Mouse (Mus musculus) heart, embryonic 13.5 days (tissue): ENCODE data around the gene Fadd. TPM values are rescaled to one million over a fixed set of nuclear protein-coding genes. Genes with fewer than 3 reads are reported as not detected.

Experiments used
- ATAC-seq: fragments of 200-750 bp; cut with Nextera tagmentation; 2 replicates; pipeline ENCODE4 v1.8.0; 2017; ENCODE audit warnings: moderate TSS enrichment; ENCODE audit not compliant: insufficient number of reproducible peaks, low FRiP score, low TSS enrichment; ENCODE audit errors: extremely low read depth
- H3K27ac ChIP-seq: fragments of 300-500 bp; sonication (generic); replicated peaks from 2 replicates; pipeline ENCODE4 v1.5.1; 2015; ENCODE audit warnings: moderate library complexity, mild to moderate bottlenecking, inconsistent platforms
- H3K27me3 ChIP-seq: fragments of 300-500 bp; sonication (generic); replicated peaks from 2 replicates; pipeline ENCODE4 v1.6.1; 2015; ENCODE audit warnings: mild to moderate bottlenecking, inconsistent platforms
- H3K36me3 ChIP-seq: fragments of 300-500 bp; sonication (generic); 2 replicates; pipeline ENCODE4 v1.6.1; 2015; ENCODE audit warnings: mild to moderate bottlenecking, inconsistent platforms
- H3K4me1 ChIP-seq: fragments of 300-500 bp; sonication (generic); 2 replicates; pipeline ENCODE4 v1.6.1; 2015; ENCODE audit warnings: inconsistent platforms
- H3K4me2 ChIP-seq: fragments of 300-500 bp; sonication (generic); 2 replicates; pipeline ENCODE4 v1.6.1; 2015; ENCODE audit warnings: inconsistent platforms, mild to moderate bottlenecking, moderate library complexity
- H3K4me3 ChIP-seq: fragments of 300-500 bp; sonication (generic); 2 replicates; pipeline ENCODE4 v1.5.1; 2015; ENCODE audit warnings: moderate library complexity, mild to moderate bottlenecking, inconsistent platforms
- H3K9ac ChIP-seq: fragments of 300-500 bp; sonication (generic); 2 replicates; pipeline ENCODE4 v1.6.1; 2015; ENCODE audit warnings: inconsistent platforms, mild to moderate bottlenecking, moderate library complexity
- H3K9me3 ChIP-seq: fragments of 300-500 bp; sonication (generic); 2 replicates; pipeline ENCODE4 v1.6.1; 2016; ENCODE audit warnings: inconsistent platforms
- WGBS: fragments of 180-500 bp; shearing (Covaris S2); methylation state at CpG from one replicate; pipeline ENCODE4 v1.1.7; 2015; ENCODE audit warnings: mixed read lengths; 5-methylcytosine and 5-hydroxymethylcytosine counted together
- polyA plus RNA-seq: library from polyadenylated mRNA; unstranded; fragments of >200 nt; fragmentation: Nextera tagmentation; extraction: Ambion mirVana; gene quantifications from 2 replicates; pipeline ENCODE4 v1.2.1, GENCODE M21; 2015

The Fadd gene
- polyA plus RNA-seq = 12.1 and 12.5 TPM in 2 replicates

- Histone ChIP-seq H3K9ac (peak within 1 kb of the TSS; percentile 91), H3K27me3 (peaks cover 14% of the 10 kb centered on the region; the same call in 1 of the 2 replicates), H3K4me1 (peaks cover 30% of the 10 kb centered on the region), H3K36me3 (peaks cover 19% of the 10 kb centered on the region), H3K9me3 (no peaks in the 10 kb centered on the region), H3K4me3 (peak within 1 kb of the TSS; percentile 92), H3K4me2 (peak within 1 kb of the TSS; percentile 87), H3K27ac (peak within 1 kb of the TSS; percentile 96)
- ATAC-seq = peak; percentile 45; the same call in 1 of the 2 replicates
- 1% methylated on average over 34 of the region's 34 CpGs for WGBS
Measured at GRCm38 (mm10) chr7:144582284-144582980, at the start of gene Fadd. Gene Fadd, minus strand, starts transcription at chr7:144582463.

- H3K27ac ChIP-seq = no peak overlapping the region
- no peak overlapping the region for H3K4me3 ChIP-seq
- H3K36me3 ChIP-seq = no peaks in the 10 kb centered on the region
- H3K9ac ChIP-seq = no peak overlapping the region
- no peak for ATAC-seq
- no peaks in the 10 kb centered on the region for H3K9me3 ChIP-seq
- H3K27me3 ChIP-seq = peaks cover 4% of the 10 kb centered on the region
- no peak overlapping the region for H3K4me2 ChIP-seq
- peaks cover 22% of the 10 kb centered on the region for H3K4me1 ChIP-seq
- WGBS = 70% methylated on average over 3 of the region's 3 CpGs
Measured at GRCm38 (mm10) chr7:144630622-144631021, 48.4 kb upstream of the Fadd start.

- Histone ChIP-seq H3K4me3 (no peak overlapping the region), H3K27me3 (peaks cover 4% of the 10 kb centered on the region), H3K27ac (no peak overlapping the region), H3K36me3 (no peaks in the 10 kb centered on the region), H3K9me3 (no peaks in the 10 kb centered on the region), H3K4me1 (peaks cover 12% of the 10 kb centered on the region), H3K9ac (no peak overlapping the region), H3K4me2 (no peak overlapping the region)
- WGBS = 51% methylated on average over 3 of the region's 3 CpGs
- ATAC-seq = no peak
Measured at GRCm38 (mm10) chr7:144628334-144628915, 46.2 kb upstream of the Fadd start.

- ATAC-seq = no peak
Measured at GRCm38 (mm10) chr7:144627606-144628333, 45.5 kb upstream of the Fadd start.

GRCm38 (mm10) chr7:144626042-144626441 is 43.8 kb upstream of the Fadd start:
- Histone ChIP-seq H3K27me3 (peaks cover 4% of the 10 kb centered on the region), H3K9ac (no peak overlapping the region), H3K4me1 (peaks cover 12% of the 10 kb centered on the region), H3K27ac (no peak overlapping the region), H3K36me3 (no peaks in the 10 kb centered on the region), H3K9me3 (peaks cover 5% of the 10 kb centered on the region; the same call in 1 of the 2 replicates), H3K4me3 (no peak overlapping the region), H3K4me2 (no peak overlapping the region)
- ATAC-seq = no peak
- WGBS = 80% methylated on average over 2 of the region's 2 CpGs

More at GRCm38 (mm10) chr7:144627606-144628333, 45.5 kb upstream of the Fadd start:
- no peak overlapping the region for H3K4me3 ChIP-seq
- no peak overlapping the region for H3K27ac ChIP-seq
- H3K36me3 ChIP-seq = no peaks in the 10 kb centered on the region
- no peak overlapping the region for H3K4me2 ChIP-seq
- peaks cover 4% of the 10 kb centered on the region for H3K27me3 ChIP-seq
- H3K9ac ChIP-seq = no peak overlapping the region
- WGBS = 51% methylated on average over 13 of the region's 13 CpGs
- H3K4me1 ChIP-seq = peaks cover 12% of the 10 kb centered on the region
- no peaks in the 10 kb centered on the region for H3K9me3 ChIP-seq

GRCm38 (mm10) chr7:144620721-144621681 is 38.7 kb upstream of the Fadd start:
- no peak for ATAC-seq
- H3K36me3 ChIP-seq = no peaks in the 10 kb centered on the region
- peaks cover 5% of the 10 kb centered on the region; the same call in 1 of the 2 replicates for H3K9me3 ChIP-seq
- H3K4me2 ChIP-seq = no peak overlapping the region
- no peak overlapping the region for H3K27ac ChIP-seq
- no peaks in the 10 kb centered on the region for H3K27me3 ChIP-seq
- WGBS = 74% methylated on average over 22 of the region's 22 CpGs
- no peak overlapping the region for H3K4me3 ChIP-seq
- H3K9ac ChIP-seq = no peak overlapping the region
- H3K4me1 ChIP-seq = peaks cover under 1% of the 10 kb centered on the region; the same call in 1 of the 2 replicates

GRCm38 (mm10) chr7:144620315-144620714 is 38.1 kb upstream of the Fadd start:
- no peak overlapping the region for H3K27ac ChIP-seq
- H3K9ac ChIP-seq = no peak overlapping the region
- no peak for ATAC-seq
- H3K27me3 ChIP-seq = no peaks in the 10 kb centered on the region
- no peak overlapping the region for H3K4me2 ChIP-seq
- no peak overlapping the region for H3K4me3 ChIP-seq
- H3K9me3 ChIP-seq = peaks cover 5% of the 10 kb centered on the region; the same call in 1 of the 2 replicates
- H3K36me3 ChIP-seq = no peaks in the 10 kb centered on the region
- H3K4me1 ChIP-seq = peaks cover 7% of the 10 kb centered on the region

- ATAC-seq = no peak
- H3K27me3 ChIP-seq = no peaks in the 10 kb centered on the region; the same call in 1 of the 2 replicates
- no peak overlapping the region for H3K4me3 ChIP-seq
- H3K4me2 ChIP-seq = no peak overlapping the region
- no peak overlapping the region for H3K27ac ChIP-seq
- H3K4me1 ChIP-seq = peaks cover 11% of the 10 kb centered on the region
- H3K36me3 ChIP-seq = no peaks in the 10 kb centered on the region
- 29% methylated on average over 6 of the region's 6 CpGs for WGBS
- H3K9ac ChIP-seq = no peak overlapping the region
- H3K9me3 ChIP-seq = no peaks in the 10 kb centered on the region
Measured at GRCm38 (mm10) chr7:144615343-144615742, 33.1 kb upstream of the Fadd start.

- no peak overlapping the region for H3K4me3 ChIP-seq
- H3K27me3 ChIP-seq = no peaks in the 10 kb centered on the region; the same call in 1 of the 2 replicates
- no peak overlapping the region for H3K4me2 ChIP-seq
- H3K27ac ChIP-seq = no peak overlapping the region
- no peaks in the 10 kb centered on the region for H3K9me3 ChIP-seq
- no peak for ATAC-seq
- no peak overlapping the region for H3K9ac ChIP-seq
- WGBS = 64% methylated on average over 4 of the region's 4 CpGs
- no peaks in the 10 kb centered on the region for H3K36me3 ChIP-seq
- H3K4me1 ChIP-seq = peaks cover 11% of the 10 kb centered on the region
Measured at GRCm38 (mm10) chr7:144612829-144613228, 30.6 kb upstream of the Fadd start.

- no peaks in the 10 kb centered on the region; the same call in 1 of the 2 replicates for H3K27me3 ChIP-seq
- no peak for ATAC-seq
- 54% methylated on average over 4 of the region's 4 CpGs for WGBS
- H3K27ac ChIP-seq = no peak overlapping the region
- H3K4me1 ChIP-seq = peaks cover 11% of the 10 kb centered on the region
- H3K36me3 ChIP-seq = no peaks in the 10 kb centered on the region
- no peaks in the 10 kb centered on the region for H3K9me3 ChIP-seq
- H3K4me2 ChIP-seq = no peak overlapping the region
- H3K4me3 ChIP-seq = no peak overlapping the region
- H3K9ac ChIP-seq = no peak overlapping the region
Measured at GRCm38 (mm10) chr7:144612351-144612750, 30.1 kb upstream of the Fadd start.
